Mouse (Mus musculus): ENCODE results near the gene Ccdc97. TPM values are rescaled to one million over a fixed set of nuclear protein-coding genes. Genes with fewer than 3 reads are reported as not detected.

Gene Ccdc97
- polyA plus RNA-seq (2014; fragmentation: Nextera tagmentation; extraction: Ambion mirVana): 26.8 and 32.1 TPM in 2 replicates

- ATAC-seq (ENCODE audit: low FRiP score) (peak; percentile 88), DNase-seq (ENCODE audit: low spot score, missing footprints) (peak; percentile 98)
- Histone ChIP-seq H3K4me3 (ENCODE audit: low read depth, low read length) (peak within 1 kb of the TSS; percentile 50), H3K36me3 (ENCODE audit: control insufficient read depth, insufficient read depth, low read length) (peaks cover 30% of the 10 kb centered on the region), H3K9ac (ENCODE audit: low read length) (peak within 1 kb of the TSS; percentile 65), H3K9me3 (ENCODE audit: control insufficient read depth, low read length) (no peaks in the 10 kb centered on the region), H3K4me1 (ENCODE audit: control insufficient read depth, insufficient read depth, low read length) (peaks cover 8% of the 10 kb centered on the region), H3K27me3 (ENCODE audit: control insufficient read depth, insufficient read depth, low read length) (no peaks in the 10 kb centered on the region), H3K4me2 (peak within 1 kb of the TSS; percentile 78), H3K27ac (ENCODE audit: low read depth, low read length) (no peak within 1 kb of the TSS)
- 5% methylated on average over 32 of the region's 32 CpGs for WGBS
These were observed at the start of gene Ccdc97 for GRCm38 (mm10) chr7:25718788-25719417. Ccdc97 (minus strand) TSS chr7:25719088.

- H3K9me3 ChIP-seq (ENCODE audit: control insufficient read depth, low read length): no peaks in the 10 kb centered on the region
- no peak overlapping the region for H3K4me2 ChIP-seq
- H3K27me3 ChIP-seq (ENCODE audit: control insufficient read depth, insufficient read depth, low read length): no peaks in the 10 kb centered on the region
- H3K27ac ChIP-seq (ENCODE audit: low read depth, low read length): no peak overlapping the region
- WGBS: 88% methylated on average over 5 of the region's 5 CpGs
- no peak overlapping the region for H3K4me3 ChIP-seq (ENCODE audit: low read depth, low read length)
- H3K36me3 ChIP-seq (ENCODE audit: control insufficient read depth, insufficient read depth, low read length): no peaks in the 10 kb centered on the region
- no peak for DNase-seq (ENCODE audit: low spot score, missing footprints)
- H3K4me1 ChIP-seq (ENCODE audit: control insufficient read depth, insufficient read depth, low read length): no peaks in the 10 kb centered on the region
- ATAC-seq (ENCODE audit: low FRiP score): no peak
- H3K9ac ChIP-seq (ENCODE audit: low read length): no peak overlapping the region
These were observed 49.3 kb upstream of the Ccdc97 start for GRCm38 (mm10) chr7:25768229-25768628.

GRCm38 (mm10) chr7:25766108-25766507 is 47.2 kb upstream of the Ccdc97 start:
- H3K9ac ChIP-seq (ENCODE audit: low read length): no peak overlapping the region
- no peaks in the 10 kb centered on the region for H3K36me3 ChIP-seq (ENCODE audit: control insufficient read depth, insufficient read depth, low read length)
- H3K27me3 ChIP-seq (ENCODE audit: control insufficient read depth, insufficient read depth, low read length): no peaks in the 10 kb centered on the region; the same call in 1 of the 2 replicates
- H3K4me2 ChIP-seq: no peak overlapping the region
- DNase-seq (ENCODE audit: low spot score, missing footprints): no peak
- H3K9me3 ChIP-seq (ENCODE audit: control insufficient read depth, low read length): no peaks in the 10 kb centered on the region
- WGBS: 88% methylated on average over 6 of the region's 6 CpGs
- H3K4me3 ChIP-seq (ENCODE audit: low read depth, low read length): no peak overlapping the region
- no peak for ATAC-seq (ENCODE audit: low FRiP score)
- H3K27ac ChIP-seq (ENCODE audit: low read depth, low read length): no peak overlapping the region
- H3K4me1 ChIP-seq (ENCODE audit: control insufficient read depth, insufficient read depth, low read length): no peaks in the 10 kb centered on the region

- Histone ChIP-seq H3K9me3 (ENCODE audit: control insufficient read depth, low read length) (no peaks in the 10 kb centered on the region), H3K4me2 (no peak overlapping the region), H3K4me3 (ENCODE audit: low read depth, low read length) (no peak overlapping the region), H3K27ac (ENCODE audit: low read depth, low read length) (no peak overlapping the region), H3K36me3 (ENCODE audit: control insufficient read depth, insufficient read depth, low read length) (no peaks in the 10 kb centered on the region), H3K9ac (ENCODE audit: low read length) (no peak overlapping the region), H3K4me1 (ENCODE audit: control insufficient read depth, insufficient read depth, low read length) (no peaks in the 10 kb centered on the region), H3K27me3 (ENCODE audit: control insufficient read depth, insufficient read depth, low read length) (no peaks in the 10 kb centered on the region; the same call in 1 of the 2 replicates)
- DNase-seq (ENCODE audit: low spot score, missing footprints) (no peak), ATAC-seq (ENCODE audit: low FRiP score) (no peak)
- WGBS: 55% methylated on average over 5 of the region's 5 CpGs
These were observed 45.3 kb upstream of the Ccdc97 start for GRCm38 (mm10) chr7:25764221-25764620.

GRCm38 (mm10) chr7:25763678-25764077 is 44.8 kb upstream of the Ccdc97 start:
- Histone ChIP-seq H3K4me2 (no peak overlapping the region), H3K27ac (ENCODE audit: low read depth, low read length) (no peak overlapping the region), H3K4me1 (ENCODE audit: control insufficient read depth, insufficient read depth, low read length) (no peaks in the 10 kb centered on the region), H3K9me3 (ENCODE audit: control insufficient read depth, low read length) (no peaks in the 10 kb centered on the region), H3K4me3 (ENCODE audit: low read depth, low read length) (no peak overlapping the region), H3K9ac (ENCODE audit: low read length) (no peak overlapping the region), H3K36me3 (ENCODE audit: control insufficient read depth, insufficient read depth, low read length) (no peaks in the 10 kb centered on the region), H3K27me3 (ENCODE audit: control insufficient read depth, insufficient read depth, low read length) (no peaks in the 10 kb centered on the region; the same call in 1 of the 2 replicates)
- ATAC-seq (ENCODE audit: low FRiP score) (no peak), DNase-seq (ENCODE audit: low spot score, missing footprints) (no peak)
- WGBS: 74% methylated on average over 11 of the region's 11 CpGs

GRCm38 (mm10) chr7:25761354-25761753 is 42.5 kb upstream of the Ccdc97 start:
- Histone ChIP-seq H3K9ac (ENCODE audit: low read length) (no peak overlapping the region), H3K4me3 (ENCODE audit: low read depth, low read length) (no peak overlapping the region), H3K4me2 (no peak overlapping the region), H3K27me3 (ENCODE audit: control insufficient read depth, insufficient read depth, low read length) (no peaks in the 10 kb centered on the region; the same call in 1 of the 2 replicates), H3K27ac (ENCODE audit: low read depth, low read length) (no peak overlapping the region), H3K36me3 (ENCODE audit: control insufficient read depth, insufficient read depth, low read length) (no peaks in the 10 kb centered on the region), H3K4me1 (ENCODE audit: control insufficient read depth, insufficient read depth, low read length) (no peaks in the 10 kb centered on the region), H3K9me3 (ENCODE audit: control insufficient read depth, low read length) (no peaks in the 10 kb centered on the region)
- DNase-seq (ENCODE audit: low spot score, missing footprints) (no peak), ATAC-seq (ENCODE audit: low FRiP score) (no peak)
- 89% methylated on average over 10 of the region's 10 CpGs for WGBS

- DNase-seq (ENCODE audit: low spot score, missing footprints) (peak; percentile 98), ATAC-seq (ENCODE audit: low FRiP score) (peak; percentile 49)
- H3K4me3 ChIP-seq (ENCODE audit: low read depth, low read length): peak overlapping the region; percentile 98
- peak overlapping the region; percentile 95 for H3K4me2 ChIP-seq
- peak overlapping the region; percentile 88 for H3K27ac ChIP-seq (ENCODE audit: low read depth, low read length)
- H3K9me3 ChIP-seq (ENCODE audit: control insufficient read depth, low read length): no peaks in the 10 kb centered on the region
- H3K4me1 ChIP-seq (ENCODE audit: control insufficient read depth, insufficient read depth, low read length): peaks cover 12% of the 10 kb centered on the region
- H3K9ac ChIP-seq (ENCODE audit: low read length): peak overlapping the region; percentile 72
- H3K36me3 ChIP-seq (ENCODE audit: control insufficient read depth, insufficient read depth, low read length): no peaks in the 10 kb centered on the region
- under 1% methylated on average over 18 of the region's 18 CpGs for WGBS
- no peaks in the 10 kb centered on the region for H3K27me3 ChIP-seq (ENCODE audit: control insufficient read depth, insufficient read depth, low read length)
These were observed 37.1 kb upstream of the Ccdc97 start for GRCm38 (mm10) chr7:25756011-25756410.

- ATAC-seq (ENCODE audit: low FRiP score): peak; percentile 54
- peak overlapping the region; percentile 95 for H3K4me2 ChIP-seq
- no peaks in the 10 kb centered on the region for H3K9me3 ChIP-seq (ENCODE audit: control insufficient read depth, low read length)
- peak overlapping the region; percentile 98 for H3K4me3 ChIP-seq (ENCODE audit: low read depth, low read length)
- H3K36me3 ChIP-seq (ENCODE audit: control insufficient read depth, insufficient read depth, low read length): peaks cover under 1% of the 10 kb centered on the region; the same call in 1 of the 2 replicates
- peak overlapping the region; percentile 88 for H3K27ac ChIP-seq (ENCODE audit: low read depth, low read length)
- WGBS: under 1% methylated on average over 15 of the region's 15 CpGs
- DNase-seq (ENCODE audit: low spot score, missing footprints): no peak
- peak overlapping the region; percentile 72 for H3K9ac ChIP-seq (ENCODE audit: low read length)
- H3K4me1 ChIP-seq (ENCODE audit: control insufficient read depth, insufficient read depth, low read length): peaks cover 12% of the 10 kb centered on the region
- no peaks in the 10 kb centered on the region for H3K27me3 ChIP-seq (ENCODE audit: control insufficient read depth, insufficient read depth, low read length)
These were observed 36.6 kb upstream of the Ccdc97 start for GRCm38 (mm10) chr7:25755468-25755833.

GRCm38 (mm10) chr7:25754738-25755467 is 36.0 kb upstream of the Ccdc97 start, which contains the start of gene Hnrnpul1:
Hnrnpul1 (minus strand) TSS chr7:25754757.
- under 1% methylated on average over 51 of the region's 55 CpGs for WGBS
- peak within 1 kb of the TSS; percentile 99 for H3K9ac ChIP-seq (ENCODE audit: low read length)
- H3K36me3 ChIP-seq (ENCODE audit: control insufficient read depth, insufficient read depth, low read length): peaks cover 3% of the 10 kb centered on the region; the same call in 1 of the 2 replicates
- ATAC-seq (ENCODE audit: low FRiP score): peak; percentile 93
- no peaks in the 10 kb centered on the region for H3K27me3 ChIP-seq (ENCODE audit: control insufficient read depth, insufficient read depth, low read length)
- peak within 1 kb of the TSS; percentile 98 for H3K4me3 ChIP-seq (ENCODE audit: low read depth, low read length)
- no peaks in the 10 kb centered on the region for H3K9me3 ChIP-seq (ENCODE audit: control insufficient read depth, low read length)
- peak within 1 kb of the TSS; percentile 95 for H3K4me2 ChIP-seq
- H3K4me1 ChIP-seq (ENCODE audit: control insufficient read depth, insufficient read depth, low read length): peaks cover 12% of the 10 kb centered on the region
- H3K27ac ChIP-seq (ENCODE audit: low read depth, low read length): peak within 1 kb of the TSS; percentile 88
- DNase-seq (ENCODE audit: low spot score, missing footprints): peak; percentile 100

Data from midbrain, embryonic 11.5 days (tissue).